Mouse (Mus musculus) liver, embryonic 16.5 days (tissue): ENCODE results near the gene Zdhhc14. TPM values are rescaled to one million over a fixed set of nuclear protein-coding genes. Genes with fewer than 3 reads are reported as not detected.

Experiments
- ATAC-seq: fragments of 200-750 bp; cut with Nextera tagmentation; 2 replicates; pipeline ENCODE4 v1.8.0; 2017; ENCODE audit warnings: low read depth, mild to moderate bottlenecking, moderate number of reproducible peaks, moderate library complexity
- H3K27ac ChIP-seq: fragments of 300-500 bp; sonication (generic); 2 replicates; pipeline ENCODE4 v1.5.1; 2014; ENCODE audit warnings: mild to moderate bottlenecking, low read length
- H3K27me3 ChIP-seq: fragments of 300-500 bp; sonication (generic); 2 replicates; pipeline ENCODE4 v1.6.1; 2014; ENCODE audit warnings: low read depth, low read length, mixed read lengths; ENCODE audit not compliant: control insufficient read depth, insufficient read depth
- H3K36me3 ChIP-seq: fragments of 300-500 bp; sonication (generic); 2 replicates; pipeline ENCODE4 v1.6.1; 2014; ENCODE audit warnings: mild to moderate bottlenecking; ENCODE audit not compliant: control insufficient read depth, insufficient read depth
- H3K4me1 ChIP-seq: fragments of 300-500 bp; sonication (generic); 2 replicates; pipeline ENCODE4 v1.6.1; 2014; ENCODE audit warnings: low read depth, low read length, mixed read lengths; ENCODE audit not compliant: control insufficient read depth
- H3K4me2 ChIP-seq: fragments of 300-500 bp; sonication (generic); 2 replicates; pipeline ENCODE4 v1.6.1; 2014; ENCODE audit warnings: low read depth, low read length, mixed read lengths
- H3K4me3 ChIP-seq: fragments of 300-500 bp; sonication (generic); 2 replicates; pipeline ENCODE4 v1.5.1; 2014; ENCODE audit warnings: low read depth, mild to moderate bottlenecking, low read length
- H3K9ac ChIP-seq: fragments of 300-500 bp; sonication (generic); 2 replicates; pipeline ENCODE4 v1.6.1; 2014; ENCODE audit warnings: low read depth, low read length
- H3K9me3 ChIP-seq: fragments of 300-500 bp; sonication (generic); replicated peaks from 2 replicates; pipeline ENCODE4 v1.6.1; 2016; ENCODE audit warnings: low read length; ENCODE audit not compliant: control insufficient read depth
- WGBS: fragments of 180-500 bp; shearing (Covaris S2); extraction: QIAGEN DNeasy Blood & Tissue Kit; methylation state at CpG from one replicate; pipeline ENCODE4 v1.1.7; 2014; ENCODE audit not compliant: insufficient replicate concordance; 5-methylcytosine and 5-hydroxymethylcytosine counted together
- polyA plus RNA-seq: library from polyadenylated mRNA; unstranded; fragments of >200 nt; fragmentation: Nextera tagmentation; extraction: Ambion mirVana; gene quantifications from 2 replicates; pipeline ENCODE4 v1.2.1, GENCODE M21; 2015

Zdhhc14 gene
- polyA plus RNA-seq, 1 experiment from 2014 or later: 3.0 TPM

DNA sequence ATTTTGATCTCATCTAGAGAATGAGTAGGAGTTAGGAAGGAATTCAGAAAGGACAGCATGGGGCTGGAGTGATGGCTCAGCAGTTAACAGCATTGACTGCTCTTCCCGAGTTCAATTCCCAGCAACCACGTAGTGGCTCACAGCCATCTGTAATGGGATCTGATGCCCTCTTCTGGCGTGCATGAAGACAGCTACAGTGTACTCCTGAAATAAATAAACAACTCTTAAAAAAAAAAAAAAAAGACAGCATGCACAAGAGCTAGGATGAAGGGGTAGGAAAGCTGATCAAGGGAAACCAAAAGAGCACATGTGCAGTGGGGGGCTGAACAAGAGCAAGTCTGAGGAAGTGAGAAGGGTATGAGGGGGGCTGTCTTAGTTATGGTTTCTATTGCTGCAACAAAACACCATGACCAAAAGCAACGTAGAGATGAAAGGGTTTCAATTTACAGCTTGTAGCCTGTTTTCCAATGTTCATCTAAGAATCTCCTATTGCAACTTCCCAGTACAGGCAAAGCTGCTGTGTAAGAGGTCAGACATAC is 237.3 kb downstream of the Zdhhc14 start:
- peaks cover 6% of the 10 kb centered on the region for H3K36me3 ChIP-seq
- H3K27me3 ChIP-seq: no peaks in the 10 kb centered on the region
- H3K9me3 ChIP-seq: no peaks in the 10 kb centered on the region
- no peak for ATAC-seq
- no peak overlapping the region for H3K4me3 ChIP-seq
- no peak overlapping the region for H3K9ac ChIP-seq
- no peak overlapping the region for H3K27ac ChIP-seq
- no peak overlapping the region for H3K4me2 ChIP-seq
- whole genome bisulfite sequencing: 58% methylated on average over 4 of the region's 4 CpGs
- no peaks in the 10 kb centered on the region for H3K4me1 ChIP-seq

DNA sequence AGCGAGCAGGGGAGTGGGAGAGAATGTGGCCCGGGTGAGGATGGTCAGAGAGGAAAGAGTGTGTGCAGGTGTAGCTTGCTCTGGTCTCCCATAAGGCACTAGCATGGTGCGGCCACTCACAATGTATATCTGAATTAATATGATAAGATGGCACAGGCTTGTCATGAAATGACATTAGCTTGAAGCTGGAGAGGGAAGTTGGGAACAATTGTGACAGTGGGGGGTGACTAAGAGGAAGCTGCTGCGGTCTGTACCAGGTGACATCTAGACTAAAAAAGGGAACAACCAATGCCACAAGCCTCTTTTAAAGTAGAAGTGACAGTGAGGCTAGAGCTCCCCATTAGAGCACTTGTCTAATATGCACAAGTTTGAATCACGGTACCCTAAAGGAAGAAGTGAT is 238.2 kb downstream of the Zdhhc14 start:
- Histone ChIP-seq H3K9ac (no peak overlapping the region), H3K9me3 (no peaks in the 10 kb centered on the region), H3K4me1 (no peaks in the 10 kb centered on the region), H3K27ac (no peak overlapping the region), H3K4me3 (no peak overlapping the region), H3K27me3 (no peaks in the 10 kb centered on the region), H3K36me3 (peaks cover 6% of the 10 kb centered on the region), H3K4me2 (no peak overlapping the region)
- ATAC-seq: peak; percentile 48; the same call in 1 of the 2 replicates
- WGBS: 27% methylated on average over 5 of the region's 5 CpGs

DNA sequence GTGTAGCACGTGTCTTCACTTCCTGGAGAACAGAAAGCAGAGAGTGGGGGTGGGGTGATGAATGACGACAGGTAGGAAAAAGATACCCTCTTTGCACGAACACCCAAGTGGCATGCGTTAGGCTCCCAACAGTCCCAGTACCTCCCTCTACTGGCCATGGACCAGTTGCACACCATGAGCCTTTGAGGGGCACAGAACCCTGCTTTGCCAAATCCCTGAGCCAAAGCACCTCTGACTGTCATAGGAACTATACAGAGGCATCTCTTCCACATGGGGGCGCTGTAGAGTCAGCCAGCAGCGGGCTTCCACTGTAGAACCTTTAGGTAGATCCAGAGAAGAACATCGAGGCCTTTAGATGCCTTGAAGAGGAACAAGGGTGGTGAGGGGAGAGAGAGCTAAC is 241.0 kb downstream of the Zdhhc14 start:
- no peak overlapping the region for H3K27ac ChIP-seq
- H3K4me2 ChIP-seq: no peak overlapping the region
- H3K27me3 ChIP-seq: no peaks in the 10 kb centered on the region
- H3K9ac ChIP-seq: no peak overlapping the region
- peaks cover 6% of the 10 kb centered on the region for H3K36me3 ChIP-seq
- WGBS: 27% methylated on average over 7 of the region's 7 CpGs
- no peak overlapping the region for H3K4me3 ChIP-seq
- peak; percentile 19; the same call in 1 of the 2 replicates for ATAC-seq
- no peaks in the 10 kb centered on the region for H3K4me1 ChIP-seq
- H3K9me3 ChIP-seq: no peaks in the 10 kb centered on the region

DNA sequence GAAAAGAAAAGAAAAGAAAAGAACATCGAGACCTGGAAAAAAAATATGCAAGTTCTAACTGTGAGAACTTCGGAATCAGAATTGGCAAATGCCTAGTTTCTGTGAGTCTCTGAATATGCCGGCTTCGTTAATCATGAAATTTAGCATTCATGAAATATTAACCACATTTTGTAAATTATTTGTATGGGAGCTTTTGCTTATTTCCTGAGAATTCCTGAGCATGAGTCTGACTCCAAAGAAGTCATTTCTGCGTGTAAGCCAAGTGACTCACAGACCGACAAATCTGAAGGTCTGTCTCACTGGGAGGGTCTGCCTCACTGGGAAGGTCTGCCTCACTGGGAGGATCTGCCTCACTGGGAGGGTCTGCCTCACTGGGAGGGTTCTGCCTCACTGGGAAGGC is 248.7 kb downstream of the Zdhhc14 start:
- no peak for ATAC-seq
- no peak overlapping the region for H3K27ac ChIP-seq
- 89% methylated on average over 6 of the region's 6 CpGs for WGBS

DNA sequence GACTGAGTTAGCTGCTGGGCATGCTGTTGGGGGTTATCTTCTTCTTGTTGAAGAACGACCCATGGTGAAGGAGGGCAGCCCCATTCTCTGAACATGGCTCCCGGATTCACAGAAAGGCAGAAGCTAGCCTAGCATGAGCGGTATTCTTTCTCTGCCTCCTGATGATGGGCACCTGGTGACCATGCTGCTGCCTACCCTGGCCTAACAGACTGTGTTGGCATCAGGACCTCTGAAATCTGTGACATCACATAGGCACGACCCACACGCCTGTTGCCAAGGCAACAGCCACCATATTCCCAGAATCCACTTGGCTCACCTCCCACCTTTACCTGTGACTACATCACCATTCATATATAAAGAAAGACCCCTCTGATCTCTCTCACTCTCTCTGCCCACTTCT is 251.7 kb downstream of the Zdhhc14 start:
- ATAC-seq: no peak
- no peak overlapping the region for H3K9ac ChIP-seq
- H3K4me2 ChIP-seq: no peak overlapping the region
- no peaks in the 10 kb centered on the region for H3K9me3 ChIP-seq
- H3K27ac ChIP-seq: no peak overlapping the region
- no peak overlapping the region for H3K4me3 ChIP-seq
- WGBS: 83% methylated on average over 5 of the region's 5 CpGs
- no peaks in the 10 kb centered on the region for H3K27me3 ChIP-seq
- peaks cover 4% of the 10 kb centered on the region; the same call in 1 of the 2 replicates for H3K4me1 ChIP-seq
- no peaks in the 10 kb centered on the region for H3K36me3 ChIP-seq

More for the DNA sequence above, 248.7 kb downstream of the Zdhhc14 start:
- no peaks in the 10 kb centered on the region for H3K27me3 ChIP-seq
- H3K4me2 ChIP-seq: no peak overlapping the region
- no peaks in the 10 kb centered on the region for H3K4me1 ChIP-seq
- no peak overlapping the region for H3K4me3 ChIP-seq
- no peak overlapping the region for H3K9ac ChIP-seq
- H3K9me3 ChIP-seq: no peaks in the 10 kb centered on the region
- H3K36me3 ChIP-seq: no peaks in the 10 kb centered on the region

DNA sequence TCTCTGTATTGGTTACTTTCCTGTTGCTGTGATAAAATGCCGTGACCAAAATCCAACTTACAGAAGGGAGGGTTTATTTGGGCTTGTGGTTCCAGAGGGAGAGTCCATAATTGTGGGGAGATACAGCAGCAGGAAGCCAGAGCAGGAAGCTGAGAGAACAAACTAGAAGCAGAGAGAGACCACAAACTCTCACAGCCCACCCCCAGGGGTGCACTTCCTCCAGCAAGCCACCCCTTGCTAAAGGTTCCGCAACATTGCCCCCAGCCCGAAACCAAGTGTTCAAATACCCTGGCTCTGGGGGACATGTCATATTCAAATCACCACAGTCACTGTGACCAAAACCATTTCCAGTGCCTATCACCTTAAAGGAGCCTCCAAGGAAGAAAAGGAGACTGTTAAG is 254.0 kb downstream of the Zdhhc14 start:
- Histone ChIP-seq H3K27me3 (no peaks in the 10 kb centered on the region), H3K4me3 (no peak overlapping the region), H3K36me3 (no peaks in the 10 kb centered on the region), H3K9ac (no peak overlapping the region), H3K9me3 (no peaks in the 10 kb centered on the region), H3K4me2 (no peak overlapping the region), H3K27ac (no peak overlapping the region), H3K4me1 (peaks cover 8% of the 10 kb centered on the region; the same call in 1 of the 2 replicates)
- ATAC-seq: no peak
- WGBS: 68% methylated on average over 3 of the region's 3 CpGs

DNA sequence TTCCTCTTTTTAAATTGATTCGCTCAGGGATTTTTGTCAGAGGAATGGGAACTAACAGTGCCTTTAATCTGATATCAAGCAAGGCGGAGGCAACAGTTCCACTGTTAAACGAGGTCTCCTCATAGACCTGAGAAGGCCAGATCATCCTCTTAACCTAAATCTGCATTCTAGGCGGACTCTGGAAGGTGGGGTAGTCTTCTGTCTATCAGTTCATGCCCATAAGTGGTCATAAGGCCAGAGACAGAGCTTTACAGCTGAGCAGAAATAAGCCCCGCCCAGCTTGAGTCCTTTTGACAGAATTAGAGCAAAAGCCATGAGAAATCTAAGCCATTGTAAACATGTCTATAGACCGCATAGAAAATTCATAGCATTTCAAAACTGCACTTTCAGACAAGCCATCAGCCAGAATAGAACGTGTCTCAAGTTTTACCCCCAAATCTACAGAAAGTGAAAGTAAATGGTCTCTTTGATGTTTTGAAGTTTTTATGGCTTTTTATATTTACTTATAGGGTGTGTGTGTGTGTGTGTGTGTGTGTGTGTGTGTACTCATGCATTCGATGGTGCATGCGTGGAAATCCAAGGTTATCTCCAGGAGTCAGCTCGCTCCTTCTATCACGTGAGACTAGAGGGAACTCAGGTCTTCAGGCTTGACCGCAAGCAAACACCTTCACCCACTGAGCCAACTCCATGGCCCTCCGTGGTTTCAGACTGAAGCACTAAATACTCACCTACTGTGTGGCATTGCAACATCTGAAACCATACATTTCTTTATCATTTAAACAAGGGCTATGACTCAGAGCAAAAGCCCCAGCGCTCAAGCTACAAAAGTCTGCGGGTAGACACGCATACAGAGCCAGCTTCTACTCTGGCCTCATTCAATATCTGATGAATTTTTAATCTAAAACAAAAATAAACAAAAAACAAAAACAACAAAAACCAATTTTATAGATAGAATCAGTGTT is 255.5 kb downstream of the Zdhhc14 start:
- 73% methylated on average over 16 of the region's 16 CpGs for WGBS

DNA sequence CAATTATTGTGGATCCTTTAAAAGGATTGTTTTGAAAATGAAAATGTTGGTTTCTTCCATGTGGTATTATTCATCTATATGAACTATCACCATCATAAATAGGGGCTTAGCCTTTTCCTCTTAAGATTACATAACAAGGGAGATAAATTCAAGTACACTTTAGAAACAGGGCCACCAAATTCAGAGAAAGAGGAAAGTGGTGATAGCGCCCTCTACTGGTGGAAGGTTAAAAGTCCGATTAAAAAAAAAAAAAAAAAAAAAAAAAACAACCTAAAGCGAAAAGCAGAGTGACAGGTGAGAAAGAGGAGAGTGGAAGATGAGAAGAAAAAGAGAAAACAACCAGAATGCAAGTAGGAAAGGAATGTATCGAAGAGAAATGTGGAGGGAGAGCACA is 256.1 kb downstream of the Zdhhc14 start:
- H3K4me1 ChIP-seq: peaks cover 8% of the 10 kb centered on the region; the same call in 1 of the 2 replicates
- H3K27ac ChIP-seq: no peak overlapping the region
- H3K9ac ChIP-seq: no peak overlapping the region
- H3K36me3 ChIP-seq: no peaks in the 10 kb centered on the region
- no peaks in the 10 kb centered on the region for H3K27me3 ChIP-seq
- WGBS: 6% methylated on average over 4 of the region's 4 CpGs
- H3K4me2 ChIP-seq: no peak overlapping the region
- no peak for ATAC-seq
- no peak overlapping the region for H3K4me3 ChIP-seq
- H3K9me3 ChIP-seq: no peaks in the 10 kb centered on the region

More for the DNA sequence above, 255.5 kb downstream of the Zdhhc14 start:
- Histone ChIP-seq H3K36me3 (no peaks in the 10 kb centered on the region), H3K9me3 (no peaks in the 10 kb centered on the region), H3K4me3 (no peak overlapping the region), H3K4me1 (peaks cover 8% of the 10 kb centered on the region; the same call in 1 of the 2 replicates), H3K9ac (no peak overlapping the region), H3K4me2 (no peak overlapping the region), H3K27ac (no peak overlapping the region), H3K27me3 (no peaks in the 10 kb centered on the region)
- ATAC-seq: no peak

DNA sequence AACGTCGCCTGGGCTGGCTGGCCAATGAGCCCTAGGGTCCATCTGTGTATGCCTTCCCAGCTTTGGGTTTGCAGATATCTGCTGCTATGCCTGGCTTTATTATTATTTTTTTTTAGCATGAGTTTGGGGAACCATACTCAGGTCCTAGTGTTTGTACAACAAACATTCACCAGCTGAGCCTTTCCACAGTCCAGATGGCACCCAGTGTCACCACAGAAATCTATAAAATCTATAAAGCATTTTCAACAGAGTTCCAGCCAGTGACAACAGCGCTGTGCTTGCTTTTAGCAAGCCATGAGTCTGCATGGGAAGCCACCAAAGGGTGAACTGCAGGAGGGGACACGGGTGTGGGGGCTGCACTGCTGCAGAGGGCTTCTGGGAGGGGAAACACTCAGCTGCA is 257.9 kb downstream of the Zdhhc14 start:
- Histone ChIP-seq H3K4me1 (peaks cover 8% of the 10 kb centered on the region; the same call in 1 of the 2 replicates), H3K4me2 (no peak overlapping the region), H3K27ac (no peak overlapping the region), H3K4me3 (no peak overlapping the region), H3K36me3 (no peaks in the 10 kb centered on the region), H3K27me3 (no peaks in the 10 kb centered on the region), H3K9me3 (no peaks in the 10 kb centered on the region), H3K9ac (no peak overlapping the region)
- 75% methylated on average over 4 of the region's 4 CpGs for WGBS
- peak; percentile 33; the same call in 1 of the 2 replicates for ATAC-seq
